Mouse (Mus musculus): ENCODE results near the gene Sytl2. TPM values are rescaled to one million over a fixed set of nuclear protein-coding genes. Genes with fewer than 3 reads are reported as not detected.

Gene Sytl2
- polyA plus RNA-seq, 1 experiment from 2014 or later = 3.8 TPM

DNA sequence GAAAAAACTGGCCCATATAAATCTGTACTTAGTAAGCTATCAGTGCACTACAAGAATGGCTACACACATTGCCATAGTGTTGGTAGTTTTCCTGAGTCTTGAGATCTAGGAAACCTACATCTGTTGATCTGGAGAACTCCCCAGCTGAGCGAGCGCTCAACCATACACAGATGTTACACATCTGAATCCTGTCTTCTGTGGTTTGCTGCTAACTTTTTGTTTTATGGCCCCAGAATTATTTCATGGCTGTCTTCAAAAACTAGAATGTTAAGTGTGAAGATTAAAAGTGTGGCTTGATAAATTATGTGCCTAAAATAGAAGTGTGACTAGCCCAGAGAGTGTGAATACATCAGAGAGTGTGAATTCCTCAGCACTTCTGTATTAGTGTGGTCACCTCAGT is 82.4 kb downstream of the Sytl2 start:
- 95% methylated on average over 2 of the region's 2 CpGs for WGBS
- H3K27ac ChIP-seq (ENCODE audit: low read depth, low read length) = no peak overlapping the region
- no peak for ATAC-seq (ENCODE audit: low FRiP score)
- peaks cover 2% of the 10 kb centered on the region; the same call in 1 of the 2 replicates for H3K4me1 ChIP-seq (ENCODE audit: control insufficient read depth, insufficient read depth, low read length)
- H3K9me3 ChIP-seq (ENCODE audit: control insufficient read depth, low read length) = no peaks in the 10 kb centered on the region
- no peak overlapping the region for H3K9ac ChIP-seq (ENCODE audit: low read length)
- no peaks in the 10 kb centered on the region for H3K27me3 ChIP-seq (ENCODE audit: control insufficient read depth, insufficient read depth, low read length)
- no peak for DNase-seq (ENCODE audit: low spot score, missing footprints)
- no peak overlapping the region for H3K4me3 ChIP-seq (ENCODE audit: low read depth, low read length)
- no peaks in the 10 kb centered on the region for H3K36me3 ChIP-seq (ENCODE audit: control insufficient read depth, insufficient read depth, low read length)
- H3K4me2 ChIP-seq = no peak overlapping the region

- peak; percentile 78 for ATAC-seq (ENCODE audit: low FRiP score)
- peak overlapping the region; percentile 38 for H3K4me2 ChIP-seq
- H3K4me1 ChIP-seq (ENCODE audit: control insufficient read depth, insufficient read depth, low read length) = peaks cover 4% of the 10 kb centered on the region; the same call in 1 of the 2 replicates
- H3K27ac ChIP-seq (ENCODE audit: low read depth, low read length) = no peak overlapping the region
- H3K4me3 ChIP-seq (ENCODE audit: low read depth, low read length) = peak overlapping the region; percentile 14; the same call in 1 of the 2 replicates
- H3K36me3 ChIP-seq (ENCODE audit: control insufficient read depth, insufficient read depth, low read length) = no peaks in the 10 kb centered on the region
- no peak overlapping the region for H3K9ac ChIP-seq (ENCODE audit: low read length)
- DNase-seq (ENCODE audit: low spot score, missing footprints) = peak; percentile 91
- H3K9me3 ChIP-seq (ENCODE audit: control insufficient read depth, low read length) = no peaks in the 10 kb centered on the region
- 1% methylated on average over 8 of the region's 8 CpGs for WGBS
- H3K27me3 ChIP-seq (ENCODE audit: control insufficient read depth, insufficient read depth, low read length) = no peaks in the 10 kb centered on the region
These were observed 84.9 kb downstream of the Sytl2 start for GRCm38 (mm10) chr7:90386885-90387459.

- no peak overlapping the region for H3K4me2 ChIP-seq
- ATAC-seq (ENCODE audit: low FRiP score) (no peak), DNase-seq (ENCODE audit: low spot score, missing footprints) (no peak)
- no peak overlapping the region for H3K4me3 ChIP-seq (ENCODE audit: low read depth, low read length)
- no peak overlapping the region for H3K27ac ChIP-seq (ENCODE audit: low read depth, low read length)
- no peaks in the 10 kb centered on the region for H3K36me3 ChIP-seq (ENCODE audit: control insufficient read depth, insufficient read depth, low read length)
- no peak overlapping the region for H3K9ac ChIP-seq (ENCODE audit: low read length)
- no peaks in the 10 kb centered on the region for H3K27me3 ChIP-seq (ENCODE audit: control insufficient read depth, insufficient read depth, low read length)
- peaks cover 4% of the 10 kb centered on the region; the same call in 1 of the 2 replicates for H3K4me1 ChIP-seq (ENCODE audit: control insufficient read depth, insufficient read depth, low read length)
- 26% methylated on average over 3 of the region's 3 CpGs for WGBS
- no peaks in the 10 kb centered on the region for H3K9me3 ChIP-seq (ENCODE audit: control insufficient read depth, low read length)
These were observed 87.7 kb downstream of the Sytl2 start for GRCm38 (mm10) chr7:90389765-90390164.

- no peaks in the 10 kb centered on the region for H3K36me3 ChIP-seq (ENCODE audit: control insufficient read depth, insufficient read depth, low read length)
- no peak overlapping the region for H3K4me3 ChIP-seq (ENCODE audit: low read depth, low read length)
- H3K4me1 ChIP-seq (ENCODE audit: control insufficient read depth, insufficient read depth, low read length) = no peaks in the 10 kb centered on the region
- WGBS = 57% methylated on average over 4 of the region's 4 CpGs
- no peaks in the 10 kb centered on the region for H3K9me3 ChIP-seq (ENCODE audit: control insufficient read depth, low read length)
- peak; percentile 83 for DNase-seq (ENCODE audit: low spot score, missing footprints)
- no peak overlapping the region for H3K9ac ChIP-seq (ENCODE audit: low read length)
- H3K27me3 ChIP-seq (ENCODE audit: control insufficient read depth, insufficient read depth, low read length) = no peaks in the 10 kb centered on the region
- no peak overlapping the region for H3K27ac ChIP-seq (ENCODE audit: low read depth, low read length)
- H3K4me2 ChIP-seq = no peak overlapping the region
- ATAC-seq (ENCODE audit: low FRiP score) = no peak
These were observed 93.0 kb downstream of the Sytl2 start for GRCm38 (mm10) chr7:90395073-90395472.

DNA sequence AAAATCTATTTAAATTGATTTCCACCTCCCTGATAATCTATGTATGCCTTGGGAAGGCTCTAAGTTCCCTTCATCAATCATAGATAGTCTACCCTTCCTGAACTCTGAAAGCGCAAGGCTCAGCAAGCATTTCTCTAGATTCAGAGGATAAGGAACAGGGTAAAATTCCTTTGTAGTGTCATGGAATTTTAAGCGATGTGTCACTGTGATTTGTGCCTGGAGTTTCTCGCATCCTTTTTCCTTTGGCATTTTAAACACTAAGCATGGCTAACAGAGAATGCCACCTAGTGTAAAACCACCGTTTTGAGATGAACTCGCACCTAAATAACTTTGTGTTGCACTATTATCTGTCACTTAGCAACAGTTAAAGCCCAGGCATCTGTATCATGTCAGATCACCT is 93.9 kb downstream of the Sytl2 start:
- no peaks in the 10 kb centered on the region for H3K4me1 ChIP-seq (ENCODE audit: control insufficient read depth, insufficient read depth, low read length)
- no peak for ATAC-seq (ENCODE audit: low FRiP score)
- WGBS = 73% methylated on average over 5 of the region's 5 CpGs
- H3K27ac ChIP-seq (ENCODE audit: low read depth, low read length) = no peak overlapping the region
- H3K4me2 ChIP-seq = no peak overlapping the region
- no peaks in the 10 kb centered on the region for H3K27me3 ChIP-seq (ENCODE audit: control insufficient read depth, insufficient read depth, low read length)
- H3K4me3 ChIP-seq (ENCODE audit: low read depth, low read length) = no peak overlapping the region
- H3K36me3 ChIP-seq (ENCODE audit: control insufficient read depth, insufficient read depth, low read length) = no peaks in the 10 kb centered on the region
- DNase-seq (ENCODE audit: low spot score, missing footprints) = no peak
- no peak overlapping the region for H3K9ac ChIP-seq (ENCODE audit: low read length)
- no peaks in the 10 kb centered on the region for H3K9me3 ChIP-seq (ENCODE audit: control insufficient read depth, low read length)

- Histone ChIP-seq H3K9me3 (ENCODE audit: control insufficient read depth, low read length) (no peaks in the 10 kb centered on the region), H3K9ac (ENCODE audit: low read length) (no peak overlapping the region), H3K27ac (ENCODE audit: low read depth, low read length) (no peak overlapping the region), H3K4me2 (no peak overlapping the region), H3K4me3 (ENCODE audit: low read depth, low read length) (no peak overlapping the region), H3K4me1 (ENCODE audit: control insufficient read depth, insufficient read depth, low read length) (no peaks in the 10 kb centered on the region), H3K36me3 (ENCODE audit: control insufficient read depth, insufficient read depth, low read length) (no peaks in the 10 kb centered on the region), H3K27me3 (ENCODE audit: control insufficient read depth, insufficient read depth, low read length) (no peaks in the 10 kb centered on the region)
- peak; percentile 93 for DNase-seq (ENCODE audit: low spot score, missing footprints)
- WGBS = 56% methylated on average over 3 of the region's 3 CpGs
- ATAC-seq (ENCODE audit: low FRiP score) = no peak
These were observed 107.9 kb downstream of the Sytl2 start for GRCm38 (mm10) chr7:90409934-90410333.

DNA sequence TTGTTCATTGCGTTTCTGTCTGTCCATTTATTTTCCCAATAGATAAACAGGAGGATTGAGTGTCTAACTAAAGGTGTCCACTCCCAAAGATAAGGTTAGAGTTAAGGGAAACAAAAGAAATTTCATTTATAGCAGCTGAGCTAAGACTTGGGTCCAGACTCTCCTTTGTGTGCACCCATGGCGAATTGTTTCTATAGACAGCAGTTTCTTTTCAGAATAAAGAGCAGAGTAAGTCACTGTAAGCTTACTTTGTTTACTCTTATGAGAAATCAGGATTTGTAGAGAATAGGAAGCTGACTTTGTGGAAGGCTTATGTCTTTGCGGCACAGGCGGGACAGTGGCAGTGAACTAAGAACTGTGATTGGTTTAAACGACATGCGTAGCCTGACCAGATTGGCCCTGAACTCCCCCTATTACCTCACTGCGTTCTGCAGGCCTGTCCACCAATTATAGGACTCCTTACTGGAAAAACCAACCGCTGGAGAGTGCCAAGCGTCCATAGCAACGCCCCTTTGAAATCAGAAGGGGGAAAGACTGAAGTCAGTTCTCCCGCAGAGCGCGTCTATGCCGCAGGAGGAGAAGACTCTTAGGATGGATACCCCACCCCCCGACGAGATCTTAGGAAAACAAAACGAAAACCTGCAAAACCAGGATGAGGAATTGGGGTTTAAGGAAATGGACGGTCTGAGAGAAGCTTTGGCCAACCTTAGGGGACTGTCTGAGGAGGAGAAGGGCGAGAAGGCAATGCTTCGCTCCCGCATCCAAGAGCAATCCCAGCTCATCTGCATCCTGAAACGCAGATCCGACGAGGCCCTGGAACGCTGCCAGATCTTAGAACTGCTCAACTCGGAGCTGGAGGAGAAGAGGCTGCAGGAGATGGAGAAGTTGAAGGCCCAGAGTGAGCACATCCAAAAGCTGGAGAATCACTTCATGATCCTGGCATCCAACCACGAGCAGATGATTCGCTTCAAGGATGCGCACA is 124.3 kb downstream of the Sytl2 start, which contains the start of gene Ccdc89:
Gene Ccdc89 (plus strand): TSS at position 558 of the 982 bp plus-strand sequence.
- Histone ChIP-seq H3K27ac (ENCODE audit: low read depth, low read length) (no peak within 1 kb of the TSS), H3K4me2 (peak within 1 kb of the TSS; percentile 57), H3K36me3 (ENCODE audit: control insufficient read depth, insufficient read depth, low read length) (no peaks in the 10 kb centered on the region), H3K9ac (ENCODE audit: low read length) (peak within 1 kb of the TSS; percentile 36; the same call in 1 of the 2 replicates), H3K4me1 (ENCODE audit: control insufficient read depth, insufficient read depth, low read length) (no peaks in the 10 kb centered on the region; the same call in 1 of the 2 replicates), H3K9me3 (ENCODE audit: control insufficient read depth, low read length) (no peaks in the 10 kb centered on the region), H3K4me3 (ENCODE audit: low read depth, low read length) (peak within 1 kb of the TSS; percentile 35), H3K27me3 (ENCODE audit: control insufficient read depth, insufficient read depth, low read length) (no peaks in the 10 kb centered on the region)
- DNase-seq (ENCODE audit: low spot score, missing footprints) = peak; percentile 91
- WGBS = 24% methylated on average over 29 of the region's 29 CpGs
- ATAC-seq (ENCODE audit: low FRiP score) = peak; percentile 100

DNA sequence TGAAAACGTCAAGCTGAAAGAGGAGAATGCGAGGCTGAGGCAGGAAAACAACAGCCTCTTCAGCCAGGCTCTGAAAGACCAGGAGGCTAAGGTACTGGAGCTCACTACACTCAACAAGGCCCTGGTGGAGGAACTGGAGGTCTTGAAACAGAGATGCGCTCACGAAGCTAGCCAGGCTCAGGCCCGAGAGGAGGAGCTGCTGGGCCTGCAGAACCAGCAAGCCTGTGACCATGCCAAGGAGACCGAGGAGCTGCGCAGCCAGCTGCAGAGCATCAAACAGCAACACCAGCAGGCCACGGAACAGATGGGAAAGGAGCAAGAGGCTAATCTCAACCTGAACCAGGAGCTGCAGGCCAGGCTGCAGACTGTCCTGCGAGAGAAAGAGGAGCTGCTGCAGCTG is 125.0 kb downstream of the Sytl2 start:
- WGBS = 74% methylated on average over 9 of the region's 9 CpGs
- Histone ChIP-seq H3K9ac (ENCODE audit: low read length) (no peak overlapping the region), H3K9me3 (ENCODE audit: control insufficient read depth, low read length) (no peaks in the 10 kb centered on the region), H3K27me3 (ENCODE audit: control insufficient read depth, insufficient read depth, low read length) (no peaks in the 10 kb centered on the region), H3K36me3 (ENCODE audit: control insufficient read depth, insufficient read depth, low read length) (no peaks in the 10 kb centered on the region), H3K4me1 (ENCODE audit: control insufficient read depth, insufficient read depth, low read length) (no peaks in the 10 kb centered on the region; the same call in 1 of the 2 replicates), H3K4me2 (peak overlapping the region; percentile 57; the same call in 1 of the 2 replicates), H3K4me3 (ENCODE audit: low read depth, low read length) (no peak overlapping the region; the same call in 1 of the 2 replicates), H3K27ac (ENCODE audit: low read depth, low read length) (no peak overlapping the region)
- DNase-seq (ENCODE audit: low spot score, missing footprints) (no peak), ATAC-seq (ENCODE audit: low FRiP score) (no peak)

DNA sequence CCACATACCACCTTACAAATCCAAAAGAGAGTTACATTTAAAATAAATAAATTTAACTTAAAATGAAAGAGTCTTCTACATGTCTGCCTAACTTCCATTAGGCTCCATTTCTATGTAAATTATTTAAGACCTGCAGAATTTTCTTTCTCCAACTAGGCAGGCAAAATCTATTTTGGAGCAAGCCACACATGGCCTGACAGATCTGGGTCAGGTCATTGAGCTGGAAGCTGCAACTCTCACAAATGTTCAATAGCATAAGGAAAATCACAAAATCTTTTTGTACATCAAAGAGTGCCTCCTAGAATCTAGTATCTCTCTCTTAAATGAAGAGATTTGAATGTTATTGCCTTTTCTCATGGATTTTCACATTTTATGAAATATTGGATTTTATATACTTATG is 130.2 kb downstream of the Sytl2 start:
- H3K4me1 ChIP-seq (ENCODE audit: control insufficient read depth, insufficient read depth, low read length) = no peaks in the 10 kb centered on the region
- ATAC-seq (ENCODE audit: low FRiP score) (no peak), DNase-seq (ENCODE audit: low spot score, missing footprints) (no peak)
- H3K4me2 ChIP-seq = no peak overlapping the region
- H3K27ac ChIP-seq (ENCODE audit: low read depth, low read length) = no peak overlapping the region
- no peaks in the 10 kb centered on the region for H3K27me3 ChIP-seq (ENCODE audit: control insufficient read depth, insufficient read depth, low read length)
- H3K9me3 ChIP-seq (ENCODE audit: control insufficient read depth, low read length) = no peaks in the 10 kb centered on the region
- no peak overlapping the region for H3K4me3 ChIP-seq (ENCODE audit: low read depth, low read length)
- no peaks in the 10 kb centered on the region for H3K36me3 ChIP-seq (ENCODE audit: control insufficient read depth, insufficient read depth, low read length)
- H3K9ac ChIP-seq (ENCODE audit: low read length) = no peak overlapping the region

All from midbrain, embryonic 11.5 days (tissue).